23 mouse cellular contexts compared by ENCODE assay signal in genomic region chr2:172148736-172149135, GRCm38 (mm10).
"Had no signal": no experiment of that assay in that cellular context is flagged by ENCODE, and none has a peak within 500 bp of the region (broad histone marks: within the 10 kb centered on the region; RNA-seq: fewer than 3 reads in every experiment).

No protein-coding gene starts in this region.

- H3K4me3 ChIP-seq: heart, adult 2 months; heart, embryonic 13.5 days; heart, embryonic 15.5 days; hindbrain, embryonic 13.5 days; hindbrain, embryonic 15.5 days; kidney, embryonic 15.5 days; limb, embryonic 13.5 days; limb, embryonic 15.5 days; liver, embryonic 12.5 days had no signal

- DNase-seq: gastrocnemius, postnatal 14 days; gastrocnemius, postnatal 36 days; heart, adult 2 months; heart, postnatal 14 days; heart, postnatal 36 days; kidney, adult 11 months; kidney, adult 2 months; kidney, adult 9 months; kidney, postnatal 14 days; kidney, postnatal 36 days; layer of hippocampus, adult 9-11 months; layer of hippocampus, postnatal 36 days; left cerebral cortex, postnatal 4 days had no signal

- H3K27ac ChIP-seq: heart, adult 2 months; heart, embryonic 13.5 days; heart, embryonic 15.5 days; hindbrain, embryonic 13.5 days; hindbrain, embryonic 15.5 days; hindbrain, postnatal 0 days; kidney, embryonic 15.5 days; kidney, postnatal 0 days; limb, embryonic 13.5 days; limb, embryonic 15.5 days; liver, embryonic 12.5 days had no signal
